Mouse (Mus musculus) olfactory bulb, adult 2 months (tissue): ENCODE measurements around the gene Gif.

ENCODE experiments used
- CTCF ChIP-seq: fragments of 200-500 bp; IDR thresholded peaks from 2 replicates; pipeline ENCODE4 v1.5.1; 2012; ENCODE audit warnings: low read depth, mild to moderate bottlenecking, low read length, moderate library complexity; ENCODE audit not compliant: insufficient read depth
- POLR2A ChIP-seq: fragments of 200-500 bp; IDR thresholded peaks from 2 replicates; pipeline ENCODE4 v1.6.1; 2012; ENCODE audit warnings: mild to moderate bottlenecking, low read depth, low read length, moderate library complexity; ENCODE audit not compliant: insufficient read depth

DNA sequence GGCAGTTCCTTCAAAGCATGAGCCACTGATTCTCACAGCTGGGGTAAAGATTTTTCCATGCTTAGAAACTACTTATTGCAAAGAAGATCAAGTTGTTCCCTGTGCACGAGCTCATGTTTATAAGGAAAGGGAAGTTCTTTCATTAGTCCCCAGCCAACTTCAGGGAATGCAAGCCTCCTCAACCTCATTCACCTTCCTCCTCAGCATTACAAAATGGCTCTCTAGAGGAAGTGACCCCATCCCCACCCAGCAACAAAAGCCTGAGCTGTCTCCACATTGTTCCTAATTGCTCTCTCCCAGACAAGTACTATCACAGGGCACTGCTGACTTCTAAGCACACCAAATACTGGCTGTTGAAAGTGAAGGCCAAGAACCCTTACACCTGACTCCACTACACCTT lies 57.1 kb downstream of the Gif start:
- no peak for TF ChIP-seq POLR2A
- no peak for TF ChIP-seq CTCF
